Mouse (Mus musculus): ENCODE results near the gene Baiap2l2.

The Baiap2l2 gene

DNA sequence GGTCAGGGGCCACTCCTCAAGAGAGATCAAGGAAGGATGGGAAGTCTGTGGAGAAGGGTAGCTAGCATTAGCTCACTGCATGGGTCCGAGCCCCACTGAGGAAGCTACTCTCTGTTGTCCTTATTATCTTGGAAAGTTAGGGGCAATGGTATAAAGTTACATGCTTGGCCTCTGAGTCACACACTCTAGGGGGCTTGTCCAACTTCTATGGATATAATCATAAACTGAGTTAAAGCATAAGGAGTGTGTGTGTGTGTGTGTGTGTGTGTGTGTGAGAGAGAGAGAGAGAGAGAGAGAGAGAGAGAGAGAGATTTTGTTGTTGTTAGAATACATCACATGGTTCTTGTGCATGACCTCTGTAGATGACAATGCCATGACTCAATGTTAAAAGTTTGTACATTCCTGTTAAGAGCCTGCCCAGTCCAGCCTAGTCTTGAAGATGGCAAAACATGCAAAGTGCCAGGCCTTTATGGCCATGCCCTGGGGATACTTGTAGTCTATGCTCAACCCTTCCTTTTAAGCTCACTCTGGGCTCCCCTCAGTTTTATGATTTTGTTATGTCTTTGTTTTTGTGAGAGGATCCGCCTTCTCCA, 14.3 kb upstream of the Baiap2l2 start:
- peak in 1 of 2 experiments; percentile 48 for DNase-seq (ENCODE audit: low spot score in 2 of 2)

- peak; percentile 57 to 64 for DNase-seq (ENCODE audit: low spot score in 2 of 2)
Observed at GRCm38 (mm10) chr15:79298553-79298952, 13.2 kb upstream of the Baiap2l2 start.

GRCm38 (mm10) chr15:79292779-79293178, 7.4 kb upstream of the Baiap2l2 start:
- no peak for DNase-seq (ENCODE audit: low spot score in 2 of 2)

- no peak for DNase-seq (ENCODE audit: low spot score in 2 of 2)
Observed at GRCm38 (mm10) chr15:79290340-79290739, 5.0 kb upstream of the Baiap2l2 start.

DNA sequence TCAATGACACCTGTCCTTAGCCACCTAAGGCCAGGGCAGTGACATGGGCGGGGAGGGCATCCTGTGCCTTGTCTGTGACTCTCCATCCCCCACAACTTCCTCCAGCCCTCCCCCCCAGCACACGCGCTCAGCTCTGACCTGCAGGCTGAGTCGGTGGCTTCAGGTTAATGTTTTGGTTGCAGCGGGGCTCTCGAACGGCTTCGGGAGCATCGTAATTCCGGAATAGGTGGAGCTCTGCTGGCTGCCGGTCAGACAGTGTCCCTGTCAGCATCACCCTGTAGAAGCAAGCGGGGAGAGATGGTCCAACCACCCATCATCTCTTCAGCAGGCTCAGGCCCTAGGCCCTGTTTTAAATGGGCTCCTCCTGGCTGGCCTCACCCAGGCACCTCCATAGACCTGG, 4.1 kb upstream of the Baiap2l2 start:
- no peak for DNase-seq (ENCODE audit: low spot score in 2 of 2)

GRCm38 (mm10) chr15:79288387-79288786, 3.0 kb upstream of the Baiap2l2 start:
- no peak for DNase-seq (ENCODE audit: low spot score in 2 of 2)

GRCm38 (mm10) chr15:79287091-79287490, 1.8 kb upstream of the Baiap2l2 start:
- DNase-seq (ENCODE audit: low spot score in 2 of 2), result no peak

GRCm38 (mm10) chr15:79286141-79286540, 804 bp upstream of the Baiap2l2 start:
- no peak for DNase-seq (ENCODE audit: low spot score in 2 of 2)

GRCm38 (mm10) chr15:79283371-79283770, 2.0 kb downstream of the Baiap2l2 start:
- no peak for DNase-seq (ENCODE audit: low spot score in 2 of 2)

DNA sequence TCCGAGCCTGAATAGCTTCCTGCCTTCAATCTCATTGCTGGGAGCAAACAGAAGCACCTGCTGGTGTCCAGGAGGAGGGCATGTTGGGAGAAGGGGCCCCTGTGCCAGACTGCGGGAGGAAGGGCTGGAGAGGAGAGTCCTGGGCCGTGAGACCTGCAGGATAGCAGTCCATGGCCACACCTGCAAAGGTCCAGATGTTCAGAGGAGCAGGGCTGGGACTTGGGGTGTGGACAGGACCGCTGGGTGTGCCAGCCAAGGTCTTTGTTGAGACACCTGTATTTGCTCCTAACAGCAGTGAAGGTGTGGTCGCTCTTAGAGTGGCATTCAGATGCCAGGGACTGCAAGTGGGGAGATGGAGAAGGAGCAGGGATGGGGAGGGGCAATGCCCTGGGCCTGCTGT, 2.9 kb downstream of the Baiap2l2 start:
- no peak for DNase-seq (ENCODE audit: low spot score in 2 of 2)

DNA sequence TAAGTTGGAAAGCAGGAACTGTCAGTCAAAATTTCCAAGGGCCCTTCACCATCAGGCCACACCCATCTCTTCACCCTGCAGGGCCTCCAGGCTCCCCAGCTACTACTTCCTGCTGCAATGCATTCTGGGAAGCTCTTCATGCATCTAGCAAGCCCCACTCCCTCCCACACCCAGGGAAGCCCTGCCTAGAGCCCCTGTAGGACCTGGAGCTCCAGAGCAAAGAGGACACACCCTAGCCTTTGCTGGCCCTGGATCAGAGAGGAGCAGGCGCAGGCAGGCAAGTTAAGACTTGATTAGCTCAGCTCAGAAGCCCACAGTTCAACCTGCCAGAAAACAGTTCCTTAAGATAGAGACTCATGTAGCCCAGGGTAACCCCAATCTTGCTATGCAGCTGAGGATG, 3.9 kb downstream of the Baiap2l2 start:
- DNase-seq (ENCODE audit: low spot score in 2 of 2), result peak in 1 of 2 experiments; percentile 33

DNA sequence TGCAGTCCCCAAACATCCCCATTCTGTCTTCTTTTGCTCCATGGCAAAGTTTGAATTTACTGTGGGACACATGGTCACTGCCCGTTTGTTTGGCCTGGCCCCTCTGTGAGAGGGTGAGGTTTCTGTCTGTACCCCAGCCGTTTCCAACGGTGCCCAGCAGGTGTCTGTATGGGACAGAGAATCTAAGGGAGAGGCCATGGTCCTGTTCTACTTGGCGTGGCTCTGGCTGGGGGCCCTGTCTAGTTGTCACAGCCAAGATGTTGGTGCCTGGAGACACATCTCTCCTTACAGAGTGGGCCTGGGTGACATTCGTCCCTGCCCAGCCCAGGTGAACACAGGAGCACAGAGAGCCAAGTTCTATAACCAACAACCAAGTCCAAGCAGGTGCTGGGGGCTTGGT, 4.5 kb downstream of the Baiap2l2 start:
- no peak for DNase-seq (ENCODE audit: low spot score in 2 of 2)

- no peak for DNase-seq (ENCODE audit: low spot score in 2 of 2)
Observed at GRCm38 (mm10) chr15:79280209-79280608, 5.1 kb downstream of the Baiap2l2 start.

GRCm38 (mm10) chr15:79277728-79278127, 7.6 kb downstream of the Baiap2l2 start:
- no peak for DNase-seq (ENCODE audit: low spot score in 2 of 2)

DNA sequence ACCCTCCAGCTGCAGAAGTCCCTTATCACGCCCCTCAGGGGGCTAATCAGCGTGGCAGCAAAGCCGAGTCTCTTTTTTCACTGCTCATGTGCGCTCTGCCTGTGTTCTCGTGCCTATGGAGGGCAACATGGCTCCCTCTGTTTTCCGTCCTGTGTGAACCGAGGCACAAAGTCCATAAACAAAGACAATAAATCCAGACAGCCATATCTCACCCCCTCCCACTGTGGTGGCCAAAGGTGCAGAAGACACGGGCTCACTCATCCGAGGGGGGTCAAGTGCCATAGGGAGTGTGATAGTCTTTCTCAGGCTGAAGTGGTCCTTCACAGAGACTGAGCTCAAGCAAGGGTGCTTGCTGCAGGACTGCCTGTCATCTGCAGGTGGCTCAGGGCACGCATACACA, 12.3 kb downstream of the Baiap2l2 start:
- DNase-seq (ENCODE audit: low spot score in 2 of 2), result no peak

- peak in 1 of 2 experiments; percentile 44 for DNase-seq (ENCODE audit: low spot score in 2 of 2)
Observed at GRCm38 (mm10) chr15:79271124-79271746, 14.1 kb downstream of the Baiap2l2 start.

DNA sequence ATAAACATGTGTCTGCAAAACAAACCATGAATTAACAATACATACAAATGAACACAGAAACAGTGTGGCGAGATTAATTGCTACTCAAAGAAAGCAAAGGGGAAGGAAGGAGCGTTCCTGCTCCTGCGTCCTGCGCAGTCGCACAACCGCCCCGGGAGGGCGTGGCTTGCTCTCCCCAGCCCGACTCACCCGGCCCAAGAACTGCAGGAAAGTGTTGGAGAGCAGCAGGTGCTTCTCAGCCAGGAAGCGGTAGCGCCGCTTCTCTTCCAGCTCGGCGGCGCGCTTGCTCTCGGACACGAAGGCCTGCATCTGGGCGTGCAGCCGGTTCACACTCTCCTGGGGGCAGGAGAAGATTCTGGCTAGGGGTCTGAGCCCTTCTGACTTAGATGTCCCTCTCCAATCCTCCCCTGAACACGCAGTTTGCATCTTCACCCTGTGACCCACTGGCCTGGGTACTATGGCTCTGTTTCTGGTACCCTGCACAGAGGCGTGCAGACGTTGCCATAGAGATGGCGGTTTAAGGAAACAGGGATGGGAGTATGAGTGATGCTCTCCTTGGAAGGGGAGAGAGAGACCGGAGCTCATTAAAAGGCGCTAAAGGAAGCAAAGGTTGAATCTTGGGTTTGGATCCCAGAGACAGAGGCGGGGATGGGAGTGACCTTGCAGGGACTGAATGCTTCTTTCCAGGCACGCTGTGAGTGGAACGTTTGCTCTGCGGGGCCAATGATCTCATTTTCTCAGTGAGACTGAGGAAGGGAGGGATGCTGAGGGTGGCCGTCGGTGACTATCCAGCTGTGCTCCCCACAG, 14.8 kb downstream of the Baiap2l2 start:
- DNase-seq (ENCODE audit: low spot score in 2 of 2), result peak; percentile 65 to 84

- no peak for DNase-seq (ENCODE audit: low spot score in 2 of 2)
Observed at GRCm38 (mm10) chr15:79268521-79268920, 16.8 kb downstream of the Baiap2l2 start.

DNA sequence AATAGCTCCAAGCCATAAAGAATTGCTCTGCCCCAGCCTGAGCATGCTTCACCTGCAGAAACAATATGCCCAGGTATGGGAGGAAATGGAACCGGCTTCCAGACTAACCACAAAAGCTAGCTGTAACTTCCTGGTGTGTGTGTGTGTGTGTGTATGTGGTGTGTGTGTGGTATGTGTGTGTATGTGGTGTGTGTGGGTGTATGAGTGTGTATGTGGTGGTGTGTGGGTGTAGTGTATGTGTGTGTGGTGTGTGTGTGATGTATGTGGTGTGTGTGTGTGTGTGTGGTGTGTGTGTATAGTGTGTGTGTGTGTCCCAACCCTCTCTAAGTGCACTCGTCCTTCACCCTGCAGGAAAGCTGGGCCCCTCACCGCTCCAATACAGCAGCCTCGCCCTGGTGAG, 20.0 kb downstream of the Baiap2l2 start:
- no peak for DNase-seq (ENCODE audit: low spot score in 2 of 2)

DNA sequence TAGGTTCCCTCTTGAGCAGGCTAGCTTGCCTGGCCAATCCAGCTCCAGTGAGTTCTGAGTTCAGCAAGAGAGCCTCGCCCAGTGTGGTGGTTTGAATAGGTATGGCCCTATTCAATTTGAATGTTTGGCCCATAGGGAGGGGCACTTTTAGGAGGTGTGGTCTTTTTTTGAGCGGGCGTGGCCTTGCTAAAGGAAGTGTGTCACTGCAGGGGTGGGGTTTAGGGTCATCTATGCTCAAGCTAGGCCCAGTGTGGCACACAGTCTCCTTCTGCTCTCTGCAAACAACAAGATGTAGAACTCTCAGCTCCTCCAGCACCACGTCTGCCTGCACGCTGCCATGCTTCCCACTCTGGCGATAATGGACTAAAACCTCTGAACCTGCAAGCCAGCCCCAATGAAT, 21.6 kb downstream of the Baiap2l2 start:
- no peak for DNase-seq (ENCODE audit: low spot score in 2 of 2)

- no peak for DNase-seq (ENCODE audit: low spot score in 2 of 2)
Observed at GRCm38 (mm10) chr15:79262786-79263309, 22.5 kb downstream of the Baiap2l2 start.

DNA sequence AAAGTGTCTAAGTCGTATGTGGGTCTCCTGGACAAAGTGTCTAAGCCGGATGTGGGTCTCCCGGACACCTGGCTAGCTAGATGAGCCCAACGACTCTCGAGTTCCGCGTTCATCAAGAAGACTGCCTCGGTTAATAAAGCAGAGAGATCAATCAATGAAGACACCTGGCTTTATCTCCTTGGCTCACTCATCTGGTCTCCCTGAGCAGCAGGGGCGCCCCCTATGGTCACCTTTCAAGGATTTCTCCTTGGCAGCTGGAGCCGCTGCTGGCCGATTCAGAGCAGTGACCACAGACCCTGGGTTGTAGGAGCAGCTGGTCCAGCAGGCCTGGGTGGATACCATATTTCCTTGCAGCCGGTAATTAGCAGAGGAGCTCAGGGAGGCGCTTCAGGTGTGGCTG, 23.0 kb downstream of the Baiap2l2 start:
- no peak for DNase-seq (ENCODE audit: low spot score in 2 of 2)

DNA sequence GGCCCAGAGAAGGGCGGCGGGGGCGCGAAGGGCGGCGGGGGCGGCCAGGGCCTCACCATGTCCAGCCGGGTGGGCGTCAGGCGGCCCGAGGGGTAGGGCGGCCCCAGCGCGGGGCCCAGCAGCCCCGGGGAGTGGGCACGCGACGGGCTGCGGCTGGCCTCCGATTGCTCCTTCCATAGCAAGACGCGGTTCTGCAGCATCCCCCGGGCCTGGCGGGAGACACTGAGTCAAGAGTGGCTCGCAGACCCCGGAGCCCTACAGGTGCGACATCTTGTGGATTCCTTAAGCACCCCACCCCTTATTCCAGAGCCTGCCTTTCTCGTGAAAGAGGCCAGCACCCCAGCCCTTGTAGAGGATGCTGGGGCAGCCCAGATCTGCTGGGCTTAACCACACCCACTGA, 23.6 kb downstream of the Baiap2l2 start:
- DNase-seq (ENCODE audit: low spot score in 2 of 2), result no peak
